Mouse (Mus musculus): Measurements from ENCODE around the gene Tmcc1. TPM values are rescaled to one million over a fixed set of nuclear protein-coding genes. Genes with fewer than 3 reads are reported as not detected.

Tmcc1 gene
- polyA plus RNA-seq, 1 experiment from 2014 or later: 4.0 TPM

- TF ChIP-seq EP300 (IDR thresholded peaks at IDR 0.05; ENCODE audit: low read depth): no peak
- no peak for TF ChIP-seq CTCF (IDR thresholded peaks at IDR 0.05; ENCODE audit: low read depth)
- H3K36me3 ChIP-seq (replicated peaks; ENCODE audit: insufficient read depth, low read length): no peaks in the 10 kb centered on the region
- H3K9me3 ChIP-seq (ENCODE audit: low read length): no peaks in the 10 kb centered on the region
- no peak overlapping the region for H3K27ac ChIP-seq (ENCODE audit: low read depth)
- no peak overlapping the region for H3K9ac ChIP-seq (replicated peaks)
- H3K4me1 ChIP-seq (ENCODE audit: insufficient read depth): peaks cover 8% of the 10 kb centered on the region
- H3K4me3 ChIP-seq (ENCODE audit: low read depth, low read length): no peak overlapping the region
- no peak overlapping the region for H3K4me2 ChIP-seq (ENCODE audit: low read depth, low read length)
- no peak for DNase-seq
- H3K27me3 ChIP-seq (ENCODE audit: insufficient read depth, low read length): no peaks in the 10 kb centered on the region
- ATAC-seq: no peak
Observed at GRCm38 (mm10) chr6:116074892-116075291, 118.4 kb downstream of the Tmcc1 start.

- Histone ChIP-seq H3K4me3 (ENCODE audit: low read depth, low read length) (no peak overlapping the region), H3K27ac (ENCODE audit: low read depth) (peak overlapping the region; percentile 68), H3K9ac (replicated peaks) (no peak overlapping the region), H3K27me3 (ENCODE audit: insufficient read depth, low read length) (no peaks in the 10 kb centered on the region), H3K9me3 (ENCODE audit: low read length) (no peaks in the 10 kb centered on the region), H3K36me3 (replicated peaks; ENCODE audit: insufficient read depth, low read length) (no peaks in the 10 kb centered on the region), H3K4me1 (ENCODE audit: insufficient read depth) (peaks cover 8% of the 10 kb centered on the region), H3K4me2 (ENCODE audit: low read depth, low read length) (no peak overlapping the region)
- ATAC-seq (no peak), DNase-seq (no peak)
- TF ChIP-seq EP300 (IDR thresholded peaks at IDR 0.05; ENCODE audit: low read depth) (no peak), CTCF (IDR thresholded peaks at IDR 0.05; ENCODE audit: low read depth) (no peak)
- 71% methylated on average over 4 of the region's 4 CpGs for WGBS (ENCODE audit: insufficient replicate concordance)
Observed at GRCm38 (mm10) chr6:116073610-116074009, 119.7 kb downstream of the Tmcc1 start.

GRCm38 (mm10) chr6:116072746-116073261 lies 120.5 kb downstream of the Tmcc1 start:
- 36% methylated on average over 8 of the region's 8 CpGs for WGBS (ENCODE audit: insufficient replicate concordance)
- Histone ChIP-seq H3K4me3 (ENCODE audit: low read depth, low read length) (peak overlapping the region; percentile 3; the same call in 1 of the 2 replicates), H3K27ac (ENCODE audit: low read depth) (peak overlapping the region; percentile 68), H3K4me2 (ENCODE audit: low read depth, low read length) (peak overlapping the region; percentile 31), H3K27me3 (ENCODE audit: insufficient read depth, low read length) (no peaks in the 10 kb centered on the region), H3K36me3 (replicated peaks; ENCODE audit: insufficient read depth, low read length) (no peaks in the 10 kb centered on the region), H3K9me3 (ENCODE audit: low read length) (no peaks in the 10 kb centered on the region), H3K9ac (replicated peaks) (no peak overlapping the region), H3K4me1 (ENCODE audit: insufficient read depth) (peaks cover 8% of the 10 kb centered on the region)
- TF ChIP-seq EP300 (IDR thresholded peaks at IDR 0.05; ENCODE audit: low read depth) (no peak), CTCF (IDR thresholded peaks at IDR 0.05; ENCODE audit: low read depth) (no peak)
- ATAC-seq (peak; percentile 95), DNase-seq (peak; percentile 20)

- ATAC-seq (no peak), DNase-seq (no peak)
- Histone ChIP-seq H3K36me3 (replicated peaks; ENCODE audit: insufficient read depth, low read length) (no peaks in the 10 kb centered on the region), H3K9me3 (ENCODE audit: low read length) (no peaks in the 10 kb centered on the region), H3K27ac (ENCODE audit: low read depth) (peak overlapping the region; percentile 68), H3K27me3 (ENCODE audit: insufficient read depth, low read length) (no peaks in the 10 kb centered on the region), H3K4me1 (ENCODE audit: insufficient read depth) (peaks cover 8% of the 10 kb centered on the region), H3K9ac (replicated peaks) (no peak overlapping the region), H3K4me3 (ENCODE audit: low read depth, low read length) (peak overlapping the region; percentile 3; the same call in 1 of the 2 replicates), H3K4me2 (ENCODE audit: low read depth, low read length) (peak overlapping the region; percentile 31)
- 43% methylated on average over 6 of the region's 6 CpGs for WGBS (ENCODE audit: insufficient replicate concordance)
- no peak for TF ChIP-seq CTCF (IDR thresholded peaks at IDR 0.05; ENCODE audit: low read depth)
Observed at GRCm38 (mm10) chr6:116072221-116072745, 121.0 kb downstream of the Tmcc1 start.

GRCm38 (mm10) chr6:116071781-116072180 lies 121.5 kb downstream of the Tmcc1 start:
- Histone ChIP-seq H3K27ac (ENCODE audit: low read depth) (peak overlapping the region; percentile 55; the same call in 1 of the 2 replicates), H3K36me3 (replicated peaks; ENCODE audit: insufficient read depth, low read length) (no peaks in the 10 kb centered on the region), H3K9me3 (ENCODE audit: low read length) (no peaks in the 10 kb centered on the region), H3K9ac (replicated peaks) (no peak overlapping the region), H3K27me3 (ENCODE audit: insufficient read depth, low read length) (no peaks in the 10 kb centered on the region), H3K4me2 (ENCODE audit: low read depth, low read length) (no peak overlapping the region), H3K4me1 (ENCODE audit: insufficient read depth) (peaks cover 8% of the 10 kb centered on the region), H3K4me3 (ENCODE audit: low read depth, low read length) (no peak overlapping the region)
- no peak for TF ChIP-seq CTCF (IDR thresholded peaks at IDR 0.05; ENCODE audit: low read depth)
- TF ChIP-seq EP300 (IDR thresholded peaks at IDR 0.05; ENCODE audit: low read depth): no peak
- 71% methylated on average over 2 of the region's 2 CpGs for WGBS (ENCODE audit: insufficient replicate concordance)
- DNase-seq (no peak), ATAC-seq (no peak)

GRCm38 (mm10) chr6:116070558-116070957 lies 122.7 kb downstream of the Tmcc1 start:
- no peaks in the 10 kb centered on the region; the same call in 1 of the 2 replicates for H3K9me3 ChIP-seq (ENCODE audit: low read length)
- no peak overlapping the region for H3K4me2 ChIP-seq (ENCODE audit: low read depth, low read length)
- H3K27me3 ChIP-seq (ENCODE audit: insufficient read depth, low read length): no peaks in the 10 kb centered on the region
- DNase-seq (no peak), ATAC-seq (no peak)
- H3K4me1 ChIP-seq (ENCODE audit: insufficient read depth): peaks cover 8% of the 10 kb centered on the region
- TF ChIP-seq EP300 (IDR thresholded peaks at IDR 0.05; ENCODE audit: low read depth): no peak
- no peak for TF ChIP-seq CTCF (IDR thresholded peaks at IDR 0.05; ENCODE audit: low read depth)
- H3K4me3 ChIP-seq (ENCODE audit: low read depth, low read length): no peak overlapping the region
- H3K36me3 ChIP-seq (replicated peaks; ENCODE audit: insufficient read depth, low read length): no peaks in the 10 kb centered on the region
- H3K9ac ChIP-seq (replicated peaks): no peak overlapping the region
- H3K27ac ChIP-seq (ENCODE audit: low read depth): no peak overlapping the region
- 73% methylated on average over 3 of the region's 3 CpGs for WGBS (ENCODE audit: insufficient replicate concordance)

All from liver, postnatal 0 days (tissue).